Mouse (Mus musculus): ENCODE measurements at regions not wholly inside any gene's neighbourhood (a gene's known extent, or its start where the extent isn't known, plus 50 kb on each side); places are given as distances from the start of the nearest gene placed in this dataset.

- TF ChIP-seq TCF3 (IDR thresholded peaks at IDR 0.05; ENCODE audit: insufficient read length, low read depth) (no peak), REST (IDR thresholded peaks at IDR 0.05; ENCODE audit: insufficient read depth, insufficient read length) (no peak), POLR2A (IDR thresholded peaks at IDR 0.05; ENCODE audit: insufficient read length, low read depth) (no peak), POLR2AphosphoS2 (IDR thresholded peaks at IDR 0.05; ENCODE audit: insufficient read length, low read depth) (no peak), MAX (IDR thresholded peaks at IDR 0.05; ENCODE audit: low read depth) (no peak), USF1 (IDR thresholded peaks at IDR 0.05; ENCODE audit: low read depth) (no peak), E2F4 (IDR thresholded peaks at IDR 0.05; ENCODE audit: insufficient read depth) (no peak), SRF (IDR thresholded peaks at IDR 0.05; ENCODE audit: control insufficient read depth, insufficient read length, low read depth) (no peak), MYOD1 (IDR thresholded peaks at IDR 0.05; ENCODE audit: control insufficient read depth in 1 of 3, insufficient read length in 2 of 3, low read depth in 2 of 3) (no peak), CEBPB (IDR thresholded peaks at IDR 0.05; ENCODE audit: insufficient read depth, poor library complexity, severe bottlenecking) (no peak), MYOG (IDR thresholded peaks at IDR 0.05; ENCODE audit: control insufficient read depth in 1 of 3, insufficient read depth in 1 of 3, insufficient read length in 2 of 3, low read depth in 2 of 3) (no peak), TCF12 (IDR thresholded peaks at IDR 0.05; ENCODE audit: insufficient read depth, poor library complexity, severe bottlenecking) (no peak)
- Histone ChIP-seq H3K36me3 (ENCODE audit: control insufficient read depth, insufficient read depth) (no peaks in the 10 kb centered on the region), H3K4me3 (no peak overlapping the region), H3K4me2 (ENCODE audit: low read depth) (no peak overlapping the region), H3ac (ENCODE audit: control insufficient read depth, insufficient read length) (no peak overlapping the region), H3K27me3 (ENCODE audit: control insufficient read depth, insufficient read depth, insufficient read length) (no peaks in the 10 kb centered on the region), H3K79me2 (ENCODE audit: control insufficient read depth, insufficient read depth) (no peaks in the 10 kb centered on the region)
Measured at GRCm38 (mm10) chr10:92091480-92092395, 630.5 kb downstream of the Nedd1 start.

GRCm38 (mm10) chr10:92082111-92082510 lies 640.1 kb downstream of the Nedd1 start:
- TF ChIP-seq USF1 (IDR thresholded peaks at IDR 0.05; ENCODE audit: low read depth), result no peak
- TF ChIP-seq MYOD1 (IDR thresholded peaks at IDR 0.05; ENCODE audit: control insufficient read depth in 1 of 3, insufficient read length in 2 of 3, low read depth in 2 of 3), result no peak
- TF ChIP-seq SRF (IDR thresholded peaks at IDR 0.05; ENCODE audit: control insufficient read depth, insufficient read length, low read depth), result no peak
- TF ChIP-seq REST (IDR thresholded peaks at IDR 0.05; ENCODE audit: insufficient read depth, insufficient read length), result no peak
- no peak for TF ChIP-seq POLR2A (IDR thresholded peaks at IDR 0.05; ENCODE audit: insufficient read length, low read depth)
- no peak for TF ChIP-seq POLR2AphosphoS2 (IDR thresholded peaks at IDR 0.05; ENCODE audit: insufficient read length, low read depth)
- no peak for TF ChIP-seq MYOG (IDR thresholded peaks at IDR 0.05; ENCODE audit: control insufficient read depth in 1 of 3, insufficient read depth in 1 of 3, insufficient read length in 2 of 3, low read depth in 2 of 3)
- no peak for TF ChIP-seq MAX (IDR thresholded peaks at IDR 0.05; ENCODE audit: low read depth)
- TF ChIP-seq TCF12 (IDR thresholded peaks at IDR 0.05; ENCODE audit: insufficient read depth, poor library complexity, severe bottlenecking), result no peak
- no peak for TF ChIP-seq CEBPB (IDR thresholded peaks at IDR 0.05; ENCODE audit: insufficient read depth, poor library complexity, severe bottlenecking)
- no peaks in the 10 kb centered on the region for H3K36me3 ChIP-seq (ENCODE audit: control insufficient read depth, insufficient read depth)
- no peak overlapping the region for H3ac ChIP-seq (ENCODE audit: control insufficient read depth, insufficient read length)
- no peaks in the 10 kb centered on the region for H3K27me3 ChIP-seq (ENCODE audit: control insufficient read depth, insufficient read depth, insufficient read length)
- no peaks in the 10 kb centered on the region for H3K79me2 ChIP-seq (ENCODE audit: control insufficient read depth, insufficient read depth)
- H3K4me2 ChIP-seq (ENCODE audit: low read depth), result no peak overlapping the region
- no peak overlapping the region for H3K4me3 ChIP-seq

GRCm38 (mm10) chr10:92081199-92081598 lies 641.0 kb downstream of the Nedd1 start:
- no peaks in the 10 kb centered on the region for H3K36me3 ChIP-seq (ENCODE audit: control insufficient read depth, insufficient read depth)
- H3K79me2 ChIP-seq (ENCODE audit: control insufficient read depth, insufficient read depth), result no peaks in the 10 kb centered on the region
- no peak overlapping the region for H3K4me2 ChIP-seq (ENCODE audit: low read depth)
- no peak overlapping the region for H3ac ChIP-seq (ENCODE audit: control insufficient read depth, insufficient read length)
- TF ChIP-seq MYOD1 (IDR thresholded peaks at IDR 0.05; ENCODE audit: control insufficient read depth in 1 of 3, insufficient read length in 2 of 3, low read depth in 2 of 3) (no peak), SRF (IDR thresholded peaks at IDR 0.05; ENCODE audit: control insufficient read depth, insufficient read length, low read depth) (no peak), TCF12 (IDR thresholded peaks at IDR 0.05; ENCODE audit: insufficient read depth, poor library complexity, severe bottlenecking) (no peak), MYOG (IDR thresholded peaks at IDR 0.05; ENCODE audit: control insufficient read depth in 1 of 3, insufficient read depth in 1 of 3, insufficient read length in 2 of 3, low read depth in 2 of 3) (no peak), REST (IDR thresholded peaks at IDR 0.05; ENCODE audit: insufficient read depth, insufficient read length) (no peak), TCF3 (IDR thresholded peaks at IDR 0.05; ENCODE audit: insufficient read length, low read depth) (no peak), POLR2AphosphoS2 (IDR thresholded peaks at IDR 0.05; ENCODE audit: insufficient read length, low read depth) (no peak), E2F4 (IDR thresholded peaks at IDR 0.05; ENCODE audit: insufficient read depth) (no peak), MAX (IDR thresholded peaks at IDR 0.05; ENCODE audit: low read depth) (no peak), USF1 (IDR thresholded peaks at IDR 0.05; ENCODE audit: low read depth) (no peak), CEBPB (IDR thresholded peaks at IDR 0.05; ENCODE audit: insufficient read depth, poor library complexity, severe bottlenecking) (no peak), POLR2A (IDR thresholded peaks at IDR 0.05; ENCODE audit: insufficient read length, low read depth) (no peak)
- no peaks in the 10 kb centered on the region for H3K27me3 ChIP-seq (ENCODE audit: control insufficient read depth, insufficient read depth, insufficient read length)
- no peak overlapping the region for H3K4me3 ChIP-seq

- no peaks in the 10 kb centered on the region for H3K79me2 ChIP-seq (ENCODE audit: control insufficient read depth, insufficient read depth)
- H3K4me2 ChIP-seq (ENCODE audit: low read depth), result no peak overlapping the region
- no peak overlapping the region for H3ac ChIP-seq (ENCODE audit: control insufficient read depth, insufficient read length)
- no peaks in the 10 kb centered on the region for H3K36me3 ChIP-seq (ENCODE audit: control insufficient read depth, insufficient read depth)
- H3K27me3 ChIP-seq (ENCODE audit: control insufficient read depth, insufficient read depth, insufficient read length), result no peaks in the 10 kb centered on the region
- TF ChIP-seq MAX (IDR thresholded peaks at IDR 0.05; ENCODE audit: low read depth) (no peak), USF1 (IDR thresholded peaks at IDR 0.05; ENCODE audit: low read depth) (no peak), TCF3 (IDR thresholded peaks at IDR 0.05; ENCODE audit: insufficient read length, low read depth) (no peak), POLR2AphosphoS2 (IDR thresholded peaks at IDR 0.05; ENCODE audit: insufficient read length, low read depth) (no peak), MYOG (IDR thresholded peaks at IDR 0.05; ENCODE audit: control insufficient read depth in 1 of 3, insufficient read depth in 1 of 3, insufficient read length in 2 of 3, low read depth in 2 of 3) (no peak), SRF (IDR thresholded peaks at IDR 0.05; ENCODE audit: control insufficient read depth, insufficient read length, low read depth) (no peak), CEBPB (IDR thresholded peaks at IDR 0.05; ENCODE audit: insufficient read depth, poor library complexity, severe bottlenecking) (no peak), MYOD1 (IDR thresholded peaks at IDR 0.05; ENCODE audit: control insufficient read depth in 1 of 3, insufficient read length in 2 of 3, low read depth in 2 of 3) (no peak)
- H3K4me3 ChIP-seq, result no peak overlapping the region
Measured at GRCm38 (mm10) chr10:92079421-92079820, 642.8 kb downstream of the Nedd1 start.

Data from myocyte (in vitro differentiated cells).